Mouse (Mus musculus) limb, embryonic 14.5 days (tissue): ENCODE results near the gene Ifitm6. TPM values are rescaled to one million over a fixed set of nuclear protein-coding genes. Genes with fewer than 3 reads are reported as not detected.
A peak's percentile ranks its signal among the peaks of the same experiment; 100 is the strongest.
"Not testable (repeated sequence)": the region's sequence is repeated elsewhere in the genome, so short reads cannot be mapped to it uniquely, and the experiment has no call there.

Experiments used
- ATAC-seq: fragments of 200-750 bp; cut with Nextera tagmentation; 2 replicates; pipeline ENCODE4 v1.8.0; 2017; ENCODE audit warnings: low read depth, moderate number of reproducible peaks, moderate TSS enrichment; ENCODE audit not compliant: low FRiP score
- DNase-seq: peaks from one replicate; pipeline ENCODE4 v3.0.0-alpha.2; 2015; ENCODE audit warnings: low spot score
- H3K27ac ChIP-seq: fragments of 300-500 bp; sonication (generic); replicated peaks from 2 replicates; pipeline ENCODE4 v1.5.1; 2014; ENCODE audit warnings: low read depth, mild to moderate bottlenecking, low read length, moderate library complexity, mixed read lengths
- H3K27me3 ChIP-seq: fragments of 300-500 bp; sonication (generic); 2 replicates; pipeline ENCODE4 v1.6.1; 2014; ENCODE audit warnings: low read length, mixed read lengths; ENCODE audit not compliant: control insufficient read depth, insufficient read depth
- H3K36me3 ChIP-seq: fragments of 300-500 bp; sonication (generic); 2 replicates; pipeline ENCODE4 v1.6.1; 2014; ENCODE audit warnings: mild to moderate bottlenecking, low read length, moderate library complexity, mixed read lengths; ENCODE audit not compliant: control insufficient read depth, insufficient read depth
- H3K4me1 ChIP-seq: fragments of 300-500 bp; sonication (generic); 2 replicates; pipeline ENCODE4 v1.6.1; 2014; ENCODE audit warnings: antibody characterized with exemption, low read length, mixed read lengths; ENCODE audit not compliant: control insufficient read depth, insufficient read depth
- H3K4me2 ChIP-seq: fragments of 300-500 bp; sonication (generic); replicated peaks from 2 replicates; pipeline ENCODE4 v1.6.1; 2014; ENCODE audit warnings: low read depth, mild to moderate bottlenecking, low read length, moderate library complexity; ENCODE audit not compliant: severe bottlenecking
- H3K4me3 ChIP-seq: fragments of 300-500 bp; sonication (generic); replicated peaks from 2 replicates; pipeline ENCODE4 v1.5.1; 2014; ENCODE audit warnings: low read length
- H3K9ac ChIP-seq: fragments of 300-500 bp; sonication (generic); 2 replicates; pipeline ENCODE4 v1.6.1; 2014; ENCODE audit warnings: mild to moderate bottlenecking, low read depth, low read length, moderate library complexity; ENCODE audit not compliant: severe bottlenecking
- H3K9me3 ChIP-seq: fragments of 300-500 bp; sonication (generic); 2 replicates; pipeline ENCODE4 v1.6.1; 2016; ENCODE audit warnings: low read length; ENCODE audit not compliant: control insufficient read depth
- POLR2A ChIP-seq: fragments of 200-500 bp; IDR thresholded peaks from 2 replicates; pipeline ENCODE4 v1.8.0; 2012; ENCODE audit warnings: inconsistent platforms, mild to moderate bottlenecking, moderate library complexity, borderline replicate concordance; ENCODE audit not compliant: insufficient read depth, insufficient read length; ENCODE audit errors: extremely low read depth
- WGBS: fragments of 180-500 bp; shearing (Covaris S2); extraction: QIAGEN DNeasy Blood & Tissue Kit; methylation state at CpG from one replicate; pipeline ENCODE4 v1.1.7; 2014; 5-methylcytosine and 5-hydroxymethylcytosine counted together
- polyA plus RNA-seq, 2 experiments: library from polyadenylated mRNA; depleted of rRNA in 1 of 2; stranded (reverse) in 1 of 2; unstranded in 1 of 2; fragments of >200 nt; fragmentation: Nextera tagmentation in 1 of 2; extraction: Ambion mirVana in 1 of 2; gene quantifications; 2 replicates each; pipeline versions ENCODE4 v1.2.1 to v1.2.3; 2012 to 2014

The Ifitm6 gene
- polyA plus RNA-seq, 2 experiments = 1.7 to 1.8 TPM

DNA sequence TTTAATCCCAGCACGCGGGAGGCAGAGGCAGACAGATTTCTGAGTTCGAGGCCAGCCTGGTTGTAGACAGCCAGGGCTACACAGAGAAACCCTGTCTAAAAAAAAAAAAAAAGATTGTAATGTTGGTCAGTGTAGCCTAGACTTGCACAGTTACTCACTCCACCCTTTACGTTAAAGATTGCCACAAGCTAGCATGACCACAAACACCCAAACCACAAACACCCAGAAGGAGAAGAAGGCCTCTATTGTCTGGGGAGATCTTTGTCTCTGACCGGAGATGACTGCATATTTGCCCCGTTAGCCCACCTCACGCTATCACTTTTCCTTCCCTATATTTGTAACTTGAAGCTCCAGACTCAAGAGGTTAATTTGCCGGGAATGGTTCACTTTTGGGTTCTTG lies 36.0 kb downstream of the Ifitm6 start:
- H3K9ac ChIP-seq = no peak overlapping the region
- DNase-seq (no peak), ATAC-seq (no peak)
- H3K27me3 ChIP-seq = no peaks in the 10 kb centered on the region
- no peaks in the 10 kb centered on the region for H3K4me1 ChIP-seq
- H3K27ac ChIP-seq = no peak overlapping the region
- H3K36me3 ChIP-seq = no peaks in the 10 kb centered on the region
- no peak overlapping the region for H3K4me3 ChIP-seq
- H3K9me3 ChIP-seq = no peaks in the 10 kb centered on the region
- TF ChIP-seq POLR2A = no peak
- 95% methylated on average over 8 of the region's 8 CpGs for WGBS
- no peak overlapping the region for H3K4me2 ChIP-seq

GRCm38 (mm10) chr7:140976720-140977119 lies 41.0 kb downstream of the Ifitm6 start:
- not testable (repeated sequence) for H3K27me3 ChIP-seq, H3K9ac ChIP-seq, H3K4me3 ChIP-seq, H3K9me3 ChIP-seq, H3K4me2 ChIP-seq, ATAC-seq, DNase-seq, H3K27ac ChIP-seq, H3K36me3 ChIP-seq
- WGBS = 94% methylated on average over 9 of the region's 9 CpGs
- H3K4me1 ChIP-seq = peaks cover 15% of the 10 kb centered on the region

DNA sequence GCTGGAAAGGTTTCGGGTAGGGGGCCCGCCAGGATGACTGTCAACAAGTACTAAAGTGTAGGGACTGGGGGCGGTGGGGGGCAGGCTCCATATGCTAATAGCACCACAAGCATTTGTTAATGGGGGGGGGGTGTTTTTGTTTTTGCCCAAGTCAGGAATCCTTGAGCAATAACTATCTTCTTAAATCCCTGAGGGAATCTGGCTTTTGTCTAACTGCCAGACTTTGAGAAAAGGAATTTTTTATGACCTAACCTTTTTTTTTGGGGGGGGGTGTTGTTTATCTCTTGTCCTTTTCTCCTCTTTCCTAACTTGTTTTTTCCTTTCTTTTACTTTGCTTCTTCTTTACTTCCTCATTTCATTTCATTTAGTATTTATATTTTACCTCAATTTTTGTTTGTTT lies 42.3 kb downstream of the Ifitm6 start:
- H3K9ac ChIP-seq = no peak overlapping the region
- no peaks in the 10 kb centered on the region for H3K27me3 ChIP-seq
- 17% methylated on average over 3 of the region's 3 CpGs for WGBS
- DNase-seq (no peak), ATAC-seq (no peak)
- no peak for TF ChIP-seq POLR2A
- no peak overlapping the region for H3K4me2 ChIP-seq
- no peak overlapping the region for H3K4me3 ChIP-seq
- H3K9me3 ChIP-seq = no peaks in the 10 kb centered on the region
- H3K4me1 ChIP-seq = peaks cover 23% of the 10 kb centered on the region
- no peak overlapping the region for H3K27ac ChIP-seq
- no peaks in the 10 kb centered on the region for H3K36me3 ChIP-seq

DNA sequence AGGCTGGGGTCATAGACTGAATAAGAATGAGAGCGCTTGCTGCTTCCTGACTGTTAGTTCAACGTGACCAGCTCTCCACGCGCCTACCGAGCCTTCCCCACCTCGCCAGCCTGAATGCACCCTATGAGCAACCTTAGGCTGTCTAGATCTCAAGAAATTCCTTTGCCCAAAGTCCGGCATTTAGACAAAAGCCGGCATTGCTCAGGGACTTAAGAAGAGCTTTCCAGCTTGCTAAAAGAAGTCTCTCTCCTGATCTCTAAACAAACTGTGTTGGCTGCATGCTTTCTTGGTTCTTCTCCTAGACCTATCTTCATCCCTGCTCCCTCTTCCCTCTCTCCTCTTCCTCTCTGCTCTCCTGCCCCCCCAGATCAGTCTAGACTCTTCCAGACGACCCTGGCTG lies 42.8 kb downstream of the Ifitm6 start:
- 32% methylated on average over 9 of the region's 9 CpGs for WGBS
- DNase-seq (no peak), ATAC-seq (no peak)
- no peaks in the 10 kb centered on the region for H3K27me3 ChIP-seq
- no peak overlapping the region for H3K9ac ChIP-seq
- H3K36me3 ChIP-seq = no peaks in the 10 kb centered on the region
- peaks cover 23% of the 10 kb centered on the region for H3K4me1 ChIP-seq
- H3K27ac ChIP-seq = no peak overlapping the region
- no peak overlapping the region for H3K4me3 ChIP-seq
- no peak for TF ChIP-seq POLR2A
- H3K9me3 ChIP-seq = no peaks in the 10 kb centered on the region
- H3K4me2 ChIP-seq = no peak overlapping the region

DNA sequence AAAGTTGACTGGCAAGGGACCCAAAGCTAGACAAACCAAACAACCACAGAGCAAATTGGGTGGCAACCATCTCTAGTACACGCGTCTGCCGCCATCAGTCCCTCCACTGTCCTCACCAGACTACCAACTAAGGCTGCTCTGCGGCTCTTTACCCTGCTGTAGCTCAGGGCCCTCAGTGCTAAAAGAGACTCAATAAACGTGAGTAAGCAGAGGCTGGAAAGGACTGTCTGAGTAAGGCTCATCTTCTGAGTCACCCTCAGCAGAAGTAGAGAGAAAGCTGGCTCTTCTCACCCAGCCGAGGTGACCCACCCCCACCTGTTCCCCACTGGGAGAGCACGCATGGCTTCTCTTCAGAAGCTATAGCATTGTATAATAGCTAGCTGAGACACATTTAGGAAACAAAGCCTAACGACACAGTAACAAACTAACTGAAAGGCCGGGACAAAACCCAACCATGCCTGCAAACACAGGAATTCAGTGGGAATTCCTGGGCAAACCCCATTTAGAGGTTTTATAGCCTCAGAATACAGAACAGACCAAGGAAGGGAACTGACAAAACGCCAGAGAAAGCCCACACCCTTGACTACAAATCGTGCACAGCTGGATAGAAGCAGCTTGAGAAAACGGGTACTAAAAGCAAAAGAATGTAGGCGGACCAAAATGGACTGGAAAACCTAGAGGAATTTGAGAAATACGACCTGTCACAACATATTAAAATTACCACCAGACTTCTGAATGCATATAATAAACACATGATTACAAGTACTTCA lies 44.1 kb downstream of the Ifitm6 start:
- ATAC-seq = peak; percentile 64; the same call in 1 of the 2 replicates
- Histone ChIP-seq H3K9ac (no peak overlapping the region), H3K4me3 (no peak overlapping the region), H3K27me3 (no peaks in the 10 kb centered on the region), H3K4me1 (peaks cover 23% of the 10 kb centered on the region), H3K36me3 (no peaks in the 10 kb centered on the region), H3K4me2 (0 out of 2 replicates have a peak overlapping the region, but pooled peaks have one; percentile 10), H3K27ac (peak overlapping the region; percentile 52), H3K9me3 (no peaks in the 10 kb centered on the region)
- no peak for TF ChIP-seq POLR2A
- WGBS = 16% methylated on average over 14 of the region's 14 CpGs
- peak; percentile 79 for DNase-seq
